Mouse (Mus musculus): ENCODE results near the gene Stk38. TPM values are rescaled to one million over a fixed set of nuclear protein-coding genes. Genes with fewer than 3 reads are reported as not detected.

Stk38 gene
- 10 to 100 TPM; 83.3 to 93.2 TPM for total RNA-seq (2021)

- DNase-seq = peak; percentile 91
- intact Hi-C loops (cut with DNase I) = no loop called here
These were observed at the start of gene Stk38 for GRCm38 (mm10) chr17:29007641-29008325. Gene Stk38 (minus strand): TSS chr17:29007995.

- intact Hi-C loops (cut with DNase I) = loop anchor here (5.0 kb wide), 1 partner anchor 35 kb away; the partner anchor contains the start of gene Cdkn1a
These were observed 49.6 kb upstream of the Stk38 start for GRCm38 (mm10) chr17:29057361-29057890.

GRCm38 (mm10) chr17:29056699-29057151 lies 48.9 kb upstream of the Stk38 start:
- DNase-seq = peak; percentile 45
- intact Hi-C loops (cut with DNase I) = loop anchor here (5.0 kb wide), 1 partner anchor 36 kb away; the partner anchor contains the start of gene Cdkn1a

More at GRCm38 (mm10) chr17:29057361-29057890, 49.6 kb upstream of the Stk38 start:
- no peak for DNase-seq

GRCm38 (mm10) chr17:29056207-29056606 lies 48.4 kb upstream of the Stk38 start:
- DNase-seq = no peak
- intact Hi-C loops (cut with DNase I) = loop anchor here (5.0 kb wide), 1 partner anchor 36 kb away; the partner anchor contains the start of gene Cdkn1a

- intact Hi-C loops (cut with DNase I) = loop anchor here (5.0 kb wide), 1 partner anchor 37 kb away; the partner anchor contains the start of gene Cdkn1a
- DNase-seq = no peak
These were observed 47.8 kb upstream of the Stk38 start for GRCm38 (mm10) chr17:29055586-29055985.

- intact Hi-C loops (cut with DNase I) = no loop called here
- no peak for DNase-seq
These were observed 46.6 kb upstream of the Stk38 start for GRCm38 (mm10) chr17:29054429-29054828.

- intact Hi-C loops (cut with DNase I) = no loop called here
- DNase-seq = peak; percentile 65
These were observed 46.0 kb upstream of the Stk38 start for GRCm38 (mm10) chr17:29053841-29054240.

GRCm38 (mm10) chr17:29053067-29053466 lies 45.3 kb upstream of the Stk38 start:
- peak; percentile 51 for DNase-seq
- intact Hi-C loops (cut with DNase I) = no loop called here

- intact Hi-C loops (cut with DNase I) = no loop called here
- DNase-seq = no peak
These were observed 43.0 kb upstream of the Stk38 start for GRCm38 (mm10) chr17:29050791-29051190.

GRCm38 (mm10) chr17:29049923-29050322 lies 42.1 kb upstream of the Stk38 start:
- intact Hi-C loops (cut with DNase I) = loop anchor here (5.0 kb wide), 2 partner anchors 122 to 197 kb away; no protein-coding TSS in a partner anchor

GRCm38 (mm10) chr17:29049508-29049889 lies 41.7 kb upstream of the Stk38 start:
- no peak for DNase-seq
- intact Hi-C loops (cut with DNase I) = loop anchor here (5.0 kb wide), 2 partner anchors 123 to 198 kb away; no protein-coding TSS in a partner anchor

More at GRCm38 (mm10) chr17:29049923-29050322, 42.1 kb upstream of the Stk38 start:
- DNase-seq = no peak

GRCm38 (mm10) chr17:29048748-29049507 lies 41.1 kb upstream of the Stk38 start:
- DNase-seq = peak; percentile 91
- intact Hi-C loops (cut with DNase I) = loop anchor here (5.0 kb wide), 2 partner anchors 123 to 198 kb away; no protein-coding TSS in a partner anchor

- DNase-seq = no peak
- intact Hi-C loops (cut with DNase I) = loop anchor here (5.0 kb wide), 2 partner anchors 124 to 199 kb away; no protein-coding TSS in a partner anchor
These were observed 40.1 kb upstream of the Stk38 start for GRCm38 (mm10) chr17:29047697-29048514.

GRCm38 (mm10) chr17:29046863-29047262 lies 39.1 kb upstream of the Stk38 start:
- intact Hi-C loops (cut with DNase I) = loop anchor here (5.0 kb wide), 2 partner anchors 125 to 200 kb away; no protein-coding TSS in a partner anchor
- no peak for DNase-seq

- intact Hi-C loops (cut with DNase I) = loop anchor here (5.0 kb wide), 2 partner anchors 126 to 201 kb away; no protein-coding TSS in a partner anchor
- peak; percentile 72 for DNase-seq
These were observed 38.1 kb upstream of the Stk38 start for GRCm38 (mm10) chr17:29045741-29046530.

GRCm38 (mm10) chr17:29044925-29045319 lies 37.1 kb upstream of the Stk38 start:
- intact Hi-C loops (cut with DNase I) = loop anchor here (5.0 kb wide), 2 partner anchors 127 to 202 kb away; no protein-coding TSS in a partner anchor
- no peak for DNase-seq

GRCm38 (mm10) chr17:29044146-29044924 lies 36.5 kb upstream of the Stk38 start:
- intact Hi-C loops (cut with DNase I) = no loop called here

GRCm38 (mm10) chr17:29043583-29043982 lies 35.8 kb upstream of the Stk38 start:
- intact Hi-C loops (cut with DNase I) = no loop called here
- no peak for DNase-seq

More at GRCm38 (mm10) chr17:29044146-29044924, 36.5 kb upstream of the Stk38 start:
- DNase-seq = no peak

Data from left cerebral cortex, postnatal 4 days (tissue).